Mouse (Mus musculus) c-Kit-negative CD71-positive TER-119-positive erythroid progenitor cells, embryonic 14.5 days (primary cell): ENCODE measurements around the gene Slc30a3.
"Not testable (repeated sequence)": the region's sequence is repeated elsewhere in the genome, so short reads cannot be mapped to it uniquely, and the experiment has no call there.

Source experiments
- DNase-seq: peaks from one replicate; pipeline ENCODE4 v3.0.0-alpha.2; 2013; ENCODE audit warnings: low read depth, low spot score

Slc30a3 gene

GRCm38 (mm10) chr5:31093151-31094041, 14.6 kb downstream of the Slc30a3 start:
- no peak for DNase-seq

- no peak for DNase-seq
Observed at GRCm38 (mm10) chr5:31092231-31092975, 15.6 kb downstream of the Slc30a3 start.

DNA sequence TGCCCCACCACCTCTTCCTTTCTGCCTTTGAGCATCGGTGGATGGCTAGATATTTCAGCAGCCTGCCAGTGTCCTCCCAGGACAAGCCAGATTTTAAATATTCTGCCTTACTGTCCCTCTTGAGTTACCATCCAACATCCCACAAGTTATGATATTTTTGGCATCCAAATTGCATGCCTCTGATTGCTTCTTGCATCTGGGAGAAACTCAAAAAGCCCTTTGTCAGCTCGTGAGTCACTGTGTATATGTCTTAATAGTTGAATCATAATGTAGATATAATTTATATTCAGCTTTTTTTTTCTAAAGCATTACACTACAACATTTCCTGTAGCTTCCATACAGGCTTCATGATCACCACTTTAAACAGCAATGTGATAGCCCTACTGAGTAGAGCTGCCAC, 20.9 kb downstream of the Slc30a3 start:
- no peak for DNase-seq

DNA sequence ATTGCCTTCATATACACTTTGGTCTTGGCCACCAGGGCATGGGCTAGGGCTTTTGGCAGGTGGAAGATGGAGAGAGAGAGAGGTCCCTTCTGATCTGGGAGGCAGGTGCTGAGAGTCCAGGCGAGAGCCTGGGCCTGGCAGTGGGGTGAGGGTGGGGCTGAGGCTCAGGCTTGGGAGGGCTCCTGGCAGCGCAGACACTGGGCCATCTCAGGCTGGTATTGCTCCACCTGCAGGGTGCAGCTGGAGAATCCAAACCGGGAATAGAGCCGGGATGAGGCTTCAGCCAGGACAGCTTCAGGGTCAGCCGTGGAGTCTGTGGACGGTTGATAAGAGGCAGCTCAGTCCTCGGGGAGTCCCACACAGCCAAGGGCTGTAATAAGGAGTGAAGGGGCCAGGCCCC, 21.4 kb downstream of the Slc30a3 start:
- DNase-seq: no peak

DNA sequence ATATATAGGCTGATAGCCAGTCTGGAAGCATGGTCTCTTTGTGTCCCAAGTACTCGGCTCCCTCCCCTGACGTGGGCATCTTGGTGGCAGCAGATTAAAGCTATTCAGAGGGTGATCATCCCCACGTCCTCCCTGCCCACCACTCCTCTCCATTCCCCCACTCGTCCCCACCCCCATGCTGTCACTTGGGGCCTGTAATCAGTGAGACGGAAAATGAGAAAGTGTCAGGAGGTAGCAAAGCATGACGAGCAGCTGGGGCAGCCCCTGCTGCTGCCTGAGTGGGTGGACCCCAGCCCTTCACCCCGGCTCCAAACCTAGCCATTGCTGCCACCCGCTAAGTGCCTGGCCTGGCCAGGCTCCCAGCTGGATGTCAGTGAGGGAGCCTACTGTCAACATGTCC, 24.1 kb downstream of the Slc30a3 start:
- DNase-seq: no peak

DNA sequence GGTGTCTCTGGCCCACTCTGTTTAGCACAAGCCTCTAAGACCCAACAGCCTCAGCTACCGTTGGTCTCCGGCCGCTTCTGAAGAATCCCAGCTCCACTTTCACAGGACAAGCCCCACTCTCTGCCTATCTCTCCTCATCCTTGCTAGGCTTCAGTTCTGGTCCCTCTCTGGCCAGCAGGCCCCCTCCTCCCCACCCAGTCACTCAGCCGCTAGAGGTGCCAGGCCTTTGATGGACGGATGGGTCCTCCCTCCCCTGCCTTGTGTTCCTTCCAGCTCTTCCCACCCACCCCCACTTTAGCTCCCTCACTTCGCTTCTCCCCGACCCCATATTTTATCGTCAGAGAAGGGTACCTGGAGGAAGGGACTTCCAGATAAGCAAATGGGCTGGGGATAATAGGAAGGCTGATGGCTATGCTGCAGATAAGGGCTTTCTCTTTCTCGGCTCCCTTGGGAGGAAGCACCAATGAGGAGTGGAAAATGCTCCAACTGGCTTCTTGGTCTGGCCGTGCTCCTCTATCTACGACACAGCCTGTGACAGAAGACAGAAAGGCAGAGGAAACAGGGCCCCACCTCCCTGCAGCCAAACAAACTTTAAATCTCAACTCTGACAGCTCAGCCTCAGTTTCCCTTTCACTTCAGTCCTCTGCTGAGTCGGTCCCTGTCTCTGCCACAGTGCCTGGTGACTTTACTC, 25.0 kb downstream of the Slc30a3 start:
- no peak for DNase-seq

- DNase-seq: no peak
Observed at GRCm38 (mm10) chr5:31082355-31082754, 25.7 kb downstream of the Slc30a3 start.

- DNase-seq: no peak
Observed at GRCm38 (mm10) chr5:31081386-31081785, 26.7 kb downstream of the Slc30a3 start.

GRCm38 (mm10) chr5:31080795-31081164, 27.3 kb downstream of the Slc30a3 start:
- no peak for DNase-seq

DNA sequence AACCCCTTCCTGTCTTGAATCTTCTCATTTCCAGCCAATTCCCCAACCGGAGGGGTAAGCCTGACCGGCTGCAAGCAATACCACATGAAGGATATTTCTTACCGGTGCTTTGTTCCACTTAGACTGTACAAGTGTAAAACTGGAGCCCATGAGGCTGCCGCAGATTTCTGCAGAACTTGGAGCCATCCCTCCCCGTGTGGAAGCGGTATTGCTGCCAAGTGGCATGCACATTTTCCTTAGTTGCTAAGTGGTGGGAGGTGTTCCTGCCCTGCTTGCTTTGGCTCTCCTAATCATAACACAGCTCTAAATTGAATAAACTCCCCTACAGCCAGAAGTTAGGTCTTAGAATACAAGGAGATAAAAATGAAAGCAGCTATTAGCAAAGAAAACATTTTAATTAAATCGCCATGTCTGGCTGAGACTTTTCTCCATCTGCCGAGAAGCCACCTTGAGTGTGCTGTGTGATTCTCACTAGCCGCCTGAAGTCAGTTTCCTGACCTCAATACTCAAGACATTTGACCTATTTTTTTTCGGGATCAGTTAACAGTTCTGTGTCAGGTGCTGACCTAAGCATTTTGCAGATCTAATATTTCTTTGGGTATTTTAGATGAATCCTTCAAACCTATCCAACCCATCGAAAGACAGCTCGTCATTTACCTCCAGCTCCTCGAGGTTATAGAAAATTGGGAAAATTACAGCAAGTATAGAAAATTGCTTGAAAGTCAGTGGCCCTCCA, 27.8 kb downstream of the Slc30a3 start:
- no peak for DNase-seq

DNA sequence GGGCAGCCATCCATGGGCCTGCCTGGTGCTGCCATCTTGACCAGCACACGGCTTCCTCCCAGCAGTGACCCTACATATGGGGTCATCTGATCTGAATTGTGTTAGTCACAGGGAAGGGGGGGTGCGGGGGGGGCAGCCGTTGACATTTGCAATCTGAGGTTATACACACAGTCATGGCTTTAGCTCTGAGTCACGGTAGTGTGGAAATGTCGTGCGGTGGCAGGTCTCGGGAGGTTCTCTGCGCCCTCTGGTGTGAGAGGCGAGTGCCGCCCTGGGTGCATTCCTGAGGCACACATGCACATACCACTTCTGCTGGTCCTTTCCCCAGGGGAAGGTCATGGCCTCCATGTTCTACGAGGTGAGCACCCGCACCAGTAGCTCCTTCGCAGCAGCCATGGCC, 31.7 kb downstream of the Slc30a3 start:
- no peak for DNase-seq

DNA sequence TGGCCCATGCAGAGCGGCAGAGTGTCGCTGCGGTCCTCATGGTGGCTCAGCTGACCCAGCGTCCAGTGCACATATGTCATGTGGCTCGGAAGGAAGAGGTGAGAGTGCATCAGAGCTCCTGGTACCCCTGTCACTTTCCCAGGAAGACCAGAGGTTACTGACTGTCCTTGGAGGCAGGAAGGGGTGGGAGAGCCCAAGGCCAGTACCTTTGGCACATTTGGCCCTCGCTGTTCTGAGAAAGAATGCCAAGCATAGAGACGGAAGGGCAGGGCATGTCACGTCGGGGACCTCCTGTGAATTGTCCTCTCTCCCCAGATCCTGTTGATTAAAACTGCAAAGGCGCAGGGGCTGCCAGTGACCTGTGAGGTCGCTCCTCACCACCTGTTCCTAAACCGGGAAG, 34.9 kb downstream of the Slc30a3 start:
- no peak for DNase-seq

DNA sequence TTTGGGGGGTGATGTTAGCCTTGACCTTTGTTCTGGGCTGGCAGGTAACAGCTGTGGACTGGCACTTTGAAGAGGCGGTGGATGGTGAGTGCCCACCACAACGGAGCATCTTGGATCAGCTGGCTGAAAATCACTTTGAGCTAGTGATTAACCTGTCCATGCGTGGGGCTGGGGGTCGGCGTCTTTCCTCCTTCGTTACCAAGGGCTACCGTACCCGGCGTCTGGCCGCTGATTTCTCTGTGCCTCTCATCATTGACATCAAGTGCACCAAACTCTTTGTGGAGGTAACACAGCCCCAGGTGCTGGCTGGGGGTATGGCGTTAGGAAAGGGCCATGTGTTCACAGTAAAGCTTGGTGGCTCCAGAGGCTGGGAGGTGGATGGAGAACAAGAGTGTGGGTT, 36.2 kb downstream of the Slc30a3 start:
- no peak for DNase-seq

DNA sequence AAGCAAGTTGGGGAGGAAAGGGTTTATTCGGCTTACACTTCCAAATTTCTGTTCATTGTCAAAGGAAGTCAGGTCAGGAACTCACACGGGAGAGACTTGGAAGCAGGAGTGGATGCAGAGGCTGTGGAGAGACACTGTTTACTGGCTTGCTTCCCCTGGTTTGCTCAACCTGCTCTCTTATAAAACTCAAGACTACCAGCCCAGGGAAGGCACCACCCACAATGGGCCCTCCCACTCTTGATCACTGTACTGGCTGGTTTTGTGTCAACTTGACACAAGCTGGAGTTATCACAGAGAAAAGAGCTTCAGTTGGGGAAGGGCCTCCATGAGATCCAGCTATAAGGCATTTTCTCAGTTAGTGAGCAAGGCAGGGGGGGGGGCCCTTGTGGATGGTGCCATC, 37.0 kb downstream of the Slc30a3 start:
- DNase-seq: no peak

GRCm38 (mm10) chr5:31069810-31070209, 38.2 kb downstream of the Slc30a3 start:
- DNase-seq: no peak

- DNase-seq: no peak
Observed at GRCm38 (mm10) chr5:31055216-31056140, 52.6 kb downstream of the Slc30a3 start.

- DNase-seq: peak; percentile 81
Observed at GRCm38 (mm10) chr5:31054261-31055215, 53.5 kb downstream of the Slc30a3 start, which contains the start of gene Cad. Gene Cad (plus strand): TSS chr5:31054780.

DNA sequence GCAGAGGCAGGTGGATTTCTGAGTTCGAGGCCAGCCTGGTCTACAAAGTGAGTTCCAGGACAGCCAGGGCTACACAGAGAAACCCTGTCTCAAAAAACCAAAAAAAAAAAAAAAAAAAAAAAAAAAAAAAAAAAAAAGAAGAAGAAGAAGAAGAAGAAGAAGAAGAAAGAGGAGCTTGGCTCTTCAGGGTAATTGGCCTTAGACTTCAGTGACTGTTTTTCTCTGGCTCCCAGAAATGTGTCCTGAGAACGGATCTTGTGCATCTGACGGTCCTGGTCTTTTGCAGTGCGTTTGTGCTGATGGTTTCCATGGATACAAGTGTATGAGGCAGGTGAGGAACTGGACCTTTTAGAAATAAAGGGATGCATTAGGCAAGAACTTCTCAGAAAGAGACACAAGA, 54.3 kb downstream of the Slc30a3 start:
- DNase-seq: not testable (repeated sequence)

- no peak for DNase-seq
Observed at GRCm38 (mm10) chr5:31050427-31050826, 57.6 kb downstream of the Slc30a3 start.
